ENCODE assay signal across 1 mouse cellular context in genomic region chr2:118745915-118746901, GRCm38 (mm10).
A peak's percentile ranks its signal among the peaks of the same experiment; 100 is the strongest.
TF ChIP-seq lines count a peak whose summit lies in the region.

No protein-coding gene starts in this region.

TF ChIP-seq in MEL, 35 proteins besides CTCF, POLR2A, EP300 and RAD21 (continued from another document):
- TF ChIP-seq CHD1 (IDR thresholded peaks at IDR 0.05; ENCODE audit: low read depth, low read length) = no peak
- no peak for TF ChIP-seq MAFK (IDR thresholded peaks at IDR 0.05; ENCODE audit: borderline replicate concordance, low read depth, low read length)
- TF ChIP-seq SIN3A (IDR thresholded peaks at IDR 0.05; ENCODE audit: low read length) = peak; percentile 64; the same call in 1 of the 2 replicates
- TF ChIP-seq NELFE (IDR thresholded peaks at IDR 0.05; ENCODE audit: low read depth, low read length) = no peak
- TF ChIP-seq ZNF384 (IDR thresholded peaks at IDR 0.05; ENCODE audit: low read depth, low read length) = no peak
- TF ChIP-seq GABPA (IDR thresholded peaks at IDR 0.05; ENCODE audit: low read depth, low read length) = no peak
- no peak for TF ChIP-seq MAX (IDR thresholded peaks at IDR 0.05; ENCODE audit: low read length)
- no peak for TF ChIP-seq RCOR1 (IDR thresholded peaks at IDR 0.05; ENCODE audit: low read depth, low read length)
- no peak for TF ChIP-seq MYB (IDR thresholded peaks at IDR 0.05; ENCODE audit: low read depth, low read length)
- no peak for TF ChIP-seq GATA1 (IDR thresholded peaks at IDR 0.05; ENCODE audit: low read depth, low read length)
- TF ChIP-seq SMC3 (IDR thresholded peaks at IDR 0.05; ENCODE audit: low read depth, low read length) = no peak
- no peak for TF ChIP-seq JUND (IDR thresholded peaks at IDR 0.05; ENCODE audit: low read depth, low read length)
- TF ChIP-seq HCFC1 (IDR thresholded peaks at IDR 0.05; ENCODE audit: low read depth, low read length) = peak; percentile 19; the same call in 1 of the 2 replicates
- TF ChIP-seq ZC3H11A (IDR thresholded peaks at IDR 0.05; ENCODE audit: low read depth, low read length) = no peak
- TF ChIP-seq USF1 (IDR thresholded peaks at IDR 0.05; ENCODE audit: low read depth, low read length) = no peak
- no peak for TF ChIP-seq BHLHE40 (IDR thresholded peaks at IDR 0.05; ENCODE audit: borderline replicate concordance, low read depth, low read length)
- no peak for TF ChIP-seq ETS1 (IDR thresholded peaks at IDR 0.05; ENCODE audit: low read depth, low read length)
- TF ChIP-seq TAL1 (IDR thresholded peaks at IDR 0.05; ENCODE audit: low read length) = no peak
- TF ChIP-seq UBTF (IDR thresholded peaks at IDR 0.05; ENCODE audit: borderline replicate concordance, insufficient read depth, low read depth, low read length) = 0 out of 2 replicates have a peak, but pooled peaks have one; percentile 41
- no peak for TF ChIP-seq KAT2A (conservative IDR thresholded peaks at IDR 0.05; ENCODE audit: low read depth, low read length)
- TF ChIP-seq ZKSCAN1 (IDR thresholded peaks at IDR 0.05; ENCODE audit: low read depth, low read length) = no peak
- TF ChIP-seq MEF2A (IDR thresholded peaks at IDR 0.05; ENCODE audit: extremely low read depth, insufficient replicate concordance, low read depth, low read length, poor library complexity, severe bottlenecking) = no peak
- TF ChIP-seq POLR2AphosphoS2 (IDR thresholded peaks at IDR 0.05; ENCODE audit: low read length) = no peak
- TF ChIP-seq MYC (IDR thresholded peaks at IDR 0.05; ENCODE audit: low read depth, low read length) = no peak
- TF ChIP-seq E2F4 (IDR thresholded peaks at IDR 0.05; ENCODE audit: borderline replicate concordance, low read depth, low read length) = no peak
- no peak for TF ChIP-seq NRF1 (IDR thresholded peaks at IDR 0.05; ENCODE audit: insufficient read depth, low read depth, low read length, poor library complexity, severe bottlenecking)
